Mouse (Mus musculus): ENCODE results near the gene Nanos1. TPM values are rescaled to one million over a fixed set of nuclear protein-coding genes. Genes with fewer than 3 reads are reported as not detected.

The Nanos1 gene
- total and polyA plus RNA-seq, 3 experiments, result 1.2 to 3.2 (median 1.3) TPM

GRCm38 (mm10) chr19:60740560-60740959 lies 15.2 kb upstream of the Nanos1 start:
- Histone ChIP-seq H3K9me3 (replicated peaks; ENCODE audit: low read length) (no peaks in the 10 kb centered on the region), H3K27me3 (replicated peaks) (no peaks in the 10 kb centered on the region), H3K4me2 (ENCODE audit: insufficient read depth, low read depth, poor library complexity, severe bottlenecking) (no peak overlapping the region), H3K4me3 (replicated peaks in 1 of 3; ENCODE audit: low read depth in 2 of 3, low read length in 2 of 3, poor library complexity in 1 of 3) (no peak overlapping the region), H3K4me1 (ENCODE audit: control insufficient read depth in 1 of 2, insufficient read depth in 2 of 2) (no peaks in the 10 kb centered on the region), H3K36me3 (replicated peaks in 1 of 2; ENCODE audit: control insufficient read depth in 1 of 2, insufficient read depth in 1 of 2, low read length in 1 of 2) (no peaks in the 10 kb centered on the region), H3K79me2 (replicated peaks; ENCODE audit: control insufficient read depth, extremely low read depth, insufficient read depth, poor library complexity, severe bottlenecking) (no peaks in the 10 kb centered on the region), H3K27ac (ENCODE audit: insufficient read depth, low read depth) (no peak overlapping the region), H3K9ac (ENCODE audit: insufficient read depth, low read depth) (no peak overlapping the region)
- in situ Hi-C loops (cut with MboI; ENCODE audit: low pct_ligation_motif_present, low pct_unique_long_range_greater_than_20kb, low sequenced_read_pairs), result no loop called here
- dilution Hi-C loops (cut with MboI; ENCODE audit: extremely low pct_ligation_motif_present, extremely low pct_unique_long_range_greater_than_20kb, low sequenced_read_pairs), result no loop called here
- no peak for DNase-seq (ENCODE audit: extremely low read depth)
- TF ChIP-seq RAD21 (IDR thresholded peaks at IDR 0.05; ENCODE audit: low read depth, low read length) (peak; percentile 43), CTCF (conservative IDR thresholded peaks at IDR 0.05 in 1 of 2, IDR thresholded peaks at IDR 0.05 in 1 of 2; ENCODE audit: low read depth in 2 of 2, low read length in 2 of 2) (peak; percentile 9 to 41; a peak in 2 of 4 replicates), TCF12 (IDR thresholded peaks at IDR 0.05; ENCODE audit: low read depth, low read length) (no peak), IRF4 (IDR thresholded peaks at IDR 0.05; ENCODE audit: low read depth, low read length) (no peak), UBTF (IDR thresholded peaks at IDR 0.05; ENCODE audit: low read depth, low read length) (no peak), MAX (IDR thresholded peaks at IDR 0.05; ENCODE audit: low read length) (no peak), PAX5 (IDR thresholded peaks at IDR 0.05; ENCODE audit: low read length) (no peak), SIN3A (IDR thresholded peaks at IDR 0.05; ENCODE audit: low read length) (no peak), SMC3 (IDR thresholded peaks at IDR 0.05; ENCODE audit: low read depth, low read length) (peak; percentile 23), NRF1 (IDR thresholded peaks at IDR 0.05; ENCODE audit: low read depth, low read length) (no peak), CHD2 (IDR thresholded peaks at IDR 0.05; ENCODE audit: low read length) (no peak), RCOR1 (conservative IDR thresholded peaks at IDR 0.05; ENCODE audit: low read depth, low read length) (no peak), GABPA (IDR thresholded peaks at IDR 0.05; ENCODE audit: insufficient replicate concordance, low read depth, low read length) (no peak), KAT2A (IDR thresholded peaks at IDR 0.05; ENCODE audit: insufficient replicate concordance, low read length) (no peak)

DNA sequence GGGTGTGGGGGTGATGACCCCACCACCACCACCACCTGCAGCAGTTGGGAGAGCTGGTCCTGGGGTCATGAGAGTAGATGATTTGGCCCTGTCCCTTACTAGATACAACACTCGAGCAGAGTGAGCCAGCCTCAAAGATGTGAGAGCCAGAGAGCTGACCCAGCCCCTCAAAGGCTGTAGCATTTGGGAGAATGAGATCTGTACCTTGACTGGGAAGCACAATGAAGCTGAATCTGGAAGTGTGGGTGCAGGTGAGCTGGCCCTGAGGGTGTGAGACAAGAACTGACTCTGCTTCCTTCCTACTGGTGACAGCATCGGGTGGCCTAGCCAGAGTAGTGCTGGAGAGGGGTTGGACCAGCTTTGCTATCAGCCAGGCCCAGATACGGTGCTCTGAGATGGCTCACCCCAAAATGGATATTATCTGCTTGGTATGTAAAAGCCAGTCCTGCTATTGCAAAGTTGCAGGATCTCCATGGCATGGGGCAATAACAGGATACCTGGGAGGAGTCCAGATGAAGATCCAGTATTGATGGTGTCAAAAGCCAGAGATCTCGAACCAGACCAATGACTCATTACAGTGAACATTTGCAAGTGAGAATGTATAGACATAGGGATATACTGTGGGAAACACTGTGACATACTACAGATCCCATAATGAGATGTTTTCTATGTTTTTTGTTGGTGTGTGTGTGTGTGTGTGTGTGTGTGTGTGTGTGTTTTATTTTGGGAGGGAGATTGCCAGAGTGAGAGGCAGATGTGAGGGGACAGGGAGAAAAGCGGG lies 11.8 kb upstream of the Nanos1 start:
- in situ Hi-C loops (cut with MboI; ENCODE audit: low pct_ligation_motif_present, low pct_unique_long_range_greater_than_20kb, low sequenced_read_pairs) (no loop called here), dilution Hi-C loops (cut with MboI; ENCODE audit: extremely low pct_ligation_motif_present, extremely low pct_unique_long_range_greater_than_20kb, low sequenced_read_pairs) (no loop called here)
- Histone ChIP-seq H3K36me3 (replicated peaks in 1 of 2; ENCODE audit: control insufficient read depth in 1 of 2, insufficient read depth in 1 of 2, low read length in 1 of 2) (no peaks in the 10 kb centered on the region), H3K4me1 (ENCODE audit: control insufficient read depth in 1 of 2, insufficient read depth in 2 of 2) (no peaks in the 10 kb centered on the region), H3K9ac (ENCODE audit: insufficient read depth, low read depth) (no peak overlapping the region), H3K79me2 (replicated peaks; ENCODE audit: control insufficient read depth, extremely low read depth, insufficient read depth, poor library complexity, severe bottlenecking) (no peaks in the 10 kb centered on the region), H3K9me3 (replicated peaks; ENCODE audit: low read length) (no peaks in the 10 kb centered on the region), H3K4me3 (replicated peaks in 1 of 3; ENCODE audit: low read depth in 2 of 3, low read length in 2 of 3, poor library complexity in 1 of 3) (no peak overlapping the region), H3K4me2 (ENCODE audit: insufficient read depth, low read depth, poor library complexity, severe bottlenecking) (no peak overlapping the region), H3K27ac (ENCODE audit: insufficient read depth, low read depth) (no peak overlapping the region), H3K27me3 (replicated peaks) (no peaks in the 10 kb centered on the region)
- DNase-seq (ENCODE audit: extremely low read depth), result no peak
- TF ChIP-seq USF1 (IDR thresholded peaks at IDR 0.05; ENCODE audit: low read depth, low read length) (no peak), TBP (conservative IDR thresholded peaks at IDR 0.05; ENCODE audit: low read depth, low read length) (no peak)

All from CH12.LX (cell line).